Mouse (Mus musculus) C2C12 (cell line): Measurements from ENCODE around the gene Secisbp2l.

Experiments
- CEBPB ChIP-seq: IDR thresholded peaks from one replicate; pipeline ENCODE4 v1.6.1; 2011; ENCODE audit warnings: low read depth, mild to moderate bottlenecking, control low read depth, moderate library complexity
- CTCF ChIP-seq: IDR thresholded peaks from one replicate; pipeline ENCODE4 v1.5.1; 2011; ENCODE audit not compliant: control insufficient read depth, insufficient read depth, insufficient read length
- FOSL1 ChIP-seq: IDR thresholded peaks from one replicate; pipeline ENCODE4 v1.8.0; 2011; ENCODE audit warnings: mild to moderate bottlenecking, low read length; ENCODE audit not compliant: poor library complexity, insufficient read depth, severe bottlenecking
- MAX ChIP-seq: IDR thresholded peaks from one replicate; pipeline ENCODE4 v1.6.1; 2011; ENCODE audit warnings: mild to moderate bottlenecking, control low read depth
- MYOD1 ChIP-seq: IDR thresholded peaks from one replicate; pipeline ENCODE4 v1.6.1; 2011; ENCODE audit warnings: low read depth; ENCODE audit not compliant: control insufficient read depth, insufficient read length
- MYOG ChIP-seq: IDR thresholded peaks from one replicate; pipeline ENCODE4 v1.6.1; 2011; ENCODE audit not compliant: control insufficient read depth, insufficient read length; ENCODE audit errors: extremely low read depth
- USF1 ChIP-seq: IDR thresholded peaks from one replicate; pipeline ENCODE4 v1.6.1; 2011; ENCODE audit warnings: low read depth, mild to moderate bottlenecking, control low read depth, moderate library complexity

GRCm38 (mm10) chr2:125702851-125703250 is 79.8 kb downstream of the Secisbp2l start:
- no peak for TF ChIP-seq CTCF
- TF ChIP-seq FOSL1 = no peak
- no peak for TF ChIP-seq MYOG
- no peak for TF ChIP-seq CEBPB
- no peak for TF ChIP-seq MAX
- TF ChIP-seq USF1 = no peak
- no peak for TF ChIP-seq MYOD1
